Mouse (Mus musculus) kidney, postnatal 10 days (tissue): Measurements from ENCODE around the gene Cmtm2b.
A peak's percentile ranks its signal among the peaks of the same experiment; 100 is the strongest.
"Not testable (repeated sequence)": the region's sequence is repeated elsewhere in the genome, so short reads cannot be mapped to it uniquely, and the experiment has no call there.

ENCODE experiments used
- DNase-seq: peaks from one replicate; pipeline ENCODE4 v3.0.0; 2021; ENCODE audit warnings: mixed read lengths

Gene Cmtm2b

GRCm38 (mm10) chr8:104321930-104322329 lies at the start of gene Cmtm2b:
Gene Cmtm2b, plus strand, starts transcription at chr8:104322230.
- DNase-seq, result not testable (repeated sequence)

- DNase-seq, result not testable (repeated sequence)
Measured at GRCm38 (mm10) chr8:104293081-104293480, 28.9 kb upstream of the Cmtm2b start, which contains the start of gene Cmtm2a. Gene Cmtm2a, minus strand, starts transcription at chr8:104293181.

- DNase-seq, result no peak
Measured at GRCm38 (mm10) chr8:104294396-104294795, 27.6 kb upstream of the Cmtm2b start.

- peak; percentile 7 for DNase-seq
Measured at GRCm38 (mm10) chr8:104301577-104301976, 20.5 kb upstream of the Cmtm2b start.

- DNase-seq, result not testable (repeated sequence)
Measured at GRCm38 (mm10) chr8:104302536-104302935, 19.5 kb upstream of the Cmtm2b start.

GRCm38 (mm10) chr8:104304962-104305361 lies 17.1 kb upstream of the Cmtm2b start:
- no peak for DNase-seq

- not testable (repeated sequence) for DNase-seq
Measured at GRCm38 (mm10) chr8:104308341-104308740, 13.7 kb upstream of the Cmtm2b start.

GRCm38 (mm10) chr8:104309441-104310155 lies 12.4 kb upstream of the Cmtm2b start, which contains the start of the genes Gm45711 and Cmtm1:
Gene Gm45711, minus strand, starts transcription at chr8:104310081.
Gene Cmtm1, minus strand, starts transcription at chr8:104310145.
- not testable (repeated sequence) for DNase-seq

- DNase-seq, result not testable (repeated sequence)
Measured at GRCm38 (mm10) chr8:104312023-104312422, 10.0 kb upstream of the Cmtm2b start.

GRCm38 (mm10) chr8:104313311-104313710 lies 8.7 kb upstream of the Cmtm2b start:
- DNase-seq, result peak; percentile 59

- DNase-seq, result not testable (repeated sequence)
Measured at GRCm38 (mm10) chr8:104321267-104321666, 763 bp upstream of the Cmtm2b start, which contains the start of gene Gm11020. Gene Gm11020, plus strand, starts transcription at chr8:104321567.

GRCm38 (mm10) chr8:104332665-104333631 lies 10.9 kb downstream of the Cmtm2b start:
- DNase-seq, result no peak

GRCm38 (mm10) chr8:104333786-104334185 lies 11.8 kb downstream of the Cmtm2b start:
- no peak for DNase-seq

- DNase-seq, result peak; percentile 4
Measured at GRCm38 (mm10) chr8:104334196-104334595, 12.2 kb downstream of the Cmtm2b start.

- DNase-seq, result no peak
Measured at GRCm38 (mm10) chr8:104336806-104337205, 14.8 kb downstream of the Cmtm2b start.

GRCm38 (mm10) chr8:104337890-104338289 lies 15.9 kb downstream of the Cmtm2b start:
- DNase-seq, result no peak

- peak; percentile 52 for DNase-seq
Measured at GRCm38 (mm10) chr8:104339229-104339982, 17.4 kb downstream of the Cmtm2b start, which contains the start of gene Cmtm3. Gene Cmtm3, plus strand, starts transcription at chr8:104339410.

GRCm38 (mm10) chr8:104339983-104340232 lies 17.9 kb downstream of the Cmtm2b start:
- no peak for DNase-seq

GRCm38 (mm10) chr8:104340233-104341105 lies 18.4 kb downstream of the Cmtm2b start:
- DNase-seq, result peak; percentile 90

GRCm38 (mm10) chr8:104341106-104341561 lies 19.1 kb downstream of the Cmtm2b start:
- peak; percentile 90 for DNase-seq

GRCm38 (mm10) chr8:104341678-104342077 lies 19.6 kb downstream of the Cmtm2b start:
- no peak for DNase-seq
